Mouse (Mus musculus): ENCODE data around the gene Nostrin.

The Nostrin gene

GRCm38 (mm10) chr2:69129425-69130210, 6.0 kb upstream of the Nostrin start:
- DNase-seq = no peak

- no peak for DNase-seq
These were observed 3.6 kb upstream of the Nostrin start for GRCm38 (mm10) chr2:69132046-69132445.

DNA sequence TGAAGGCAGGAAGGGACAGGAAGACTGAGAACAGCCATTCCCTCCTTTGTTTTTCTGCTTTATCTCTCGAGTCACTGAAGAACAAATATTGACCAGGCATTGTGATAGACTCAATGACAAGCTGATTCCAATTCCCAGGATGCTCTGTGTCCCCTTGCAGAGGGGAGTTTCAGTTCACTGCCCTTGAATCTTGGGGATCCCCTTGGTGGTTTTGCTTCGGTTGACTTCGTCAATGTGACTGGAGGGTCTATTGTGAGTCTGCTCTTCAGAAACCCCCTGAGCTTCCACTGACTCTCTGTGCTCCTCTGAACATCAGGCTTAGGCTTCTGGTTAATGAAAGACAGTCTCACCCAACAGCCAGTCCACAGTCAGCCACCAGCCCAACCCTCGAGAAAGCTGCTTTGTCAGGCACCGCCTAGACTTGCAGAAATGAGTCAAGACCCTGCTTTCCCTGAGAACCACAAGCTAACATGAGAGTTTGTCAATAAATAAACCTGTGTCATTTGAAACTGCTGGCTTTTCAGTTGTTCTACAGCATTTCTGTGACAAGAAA, 3.0 kb upstream of the Nostrin start:
- DNase-seq = no peak

- DNase-seq = no peak
These were observed 1.4 kb upstream of the Nostrin start for GRCm38 (mm10) chr2:69134186-69134585.

- DNase-seq = no peak
These were observed 663 bp upstream of the Nostrin start for GRCm38 (mm10) chr2:69134937-69135336.

DNA sequence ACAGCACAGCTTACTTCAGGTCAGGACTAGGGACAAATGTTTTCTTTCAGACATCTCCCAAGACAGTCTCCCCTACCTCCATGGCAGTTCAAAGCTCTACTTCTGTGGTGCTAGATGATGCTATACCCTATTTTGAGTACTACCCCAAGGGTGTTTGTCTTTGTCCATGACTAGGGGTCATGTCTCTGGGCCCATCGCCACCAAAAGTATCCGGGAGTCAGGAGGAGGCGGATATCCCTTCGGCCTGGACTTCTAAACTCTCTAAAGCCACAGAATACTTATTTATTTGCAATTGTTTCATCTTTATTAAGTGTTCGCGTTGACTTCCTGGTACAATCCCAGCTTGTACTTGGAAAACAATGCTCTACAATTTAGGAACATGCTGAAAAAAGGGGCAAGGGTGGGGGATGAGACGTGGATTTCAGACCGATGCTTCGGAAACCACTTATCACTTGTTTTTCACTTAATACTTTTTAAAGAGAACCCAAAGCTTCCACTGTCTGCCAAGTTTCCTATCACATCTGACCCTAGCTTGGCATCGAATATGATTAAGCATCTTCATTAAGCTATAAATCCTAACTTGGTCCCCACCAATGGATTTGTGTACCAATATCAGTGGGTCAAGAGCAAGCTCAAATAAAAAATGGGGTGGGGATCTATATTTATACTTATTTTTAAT, 1.9 kb downstream of the Nostrin start:
- no peak for DNase-seq

DNA sequence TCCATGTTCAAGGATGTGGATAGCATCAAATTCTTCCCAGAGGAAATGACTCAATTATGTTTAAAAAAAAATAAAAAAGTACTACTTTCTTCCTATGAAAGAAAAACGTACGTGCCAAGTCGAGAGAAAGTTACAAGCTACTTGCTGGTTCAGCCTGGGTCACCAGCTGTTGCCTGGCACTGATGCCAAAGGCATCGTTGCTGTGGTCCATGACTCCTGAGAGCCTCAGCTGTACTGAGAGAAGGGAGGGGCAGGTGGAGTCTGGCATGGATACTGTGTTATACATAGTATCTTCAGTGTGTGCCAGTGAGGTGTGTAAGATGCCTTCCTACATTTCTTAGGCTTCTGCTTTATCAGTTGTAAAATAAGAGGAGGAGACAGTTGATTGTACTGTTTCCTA, 3.2 kb downstream of the Nostrin start:
- DNase-seq = peak; percentile 35 to 50

DNA sequence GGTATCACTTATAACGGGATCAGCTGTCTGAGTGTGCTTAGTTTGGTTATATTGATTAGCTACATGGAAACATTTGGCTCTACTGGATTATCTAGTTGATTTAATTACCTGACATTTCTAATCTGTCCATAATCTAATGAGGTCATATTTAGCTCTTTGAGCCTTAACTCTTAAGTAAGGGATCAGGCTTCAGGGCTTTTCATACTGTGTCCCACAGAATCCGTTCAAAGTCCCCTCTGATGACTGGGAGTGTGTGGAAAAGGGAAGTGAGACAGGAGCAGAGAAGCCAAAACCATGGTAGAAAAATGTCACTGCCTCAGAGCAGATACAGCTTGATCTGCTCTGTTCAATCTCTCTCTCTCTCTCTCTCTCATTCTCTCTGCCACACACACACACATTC, 4.6 kb downstream of the Nostrin start:
- DNase-seq = no peak

DNA sequence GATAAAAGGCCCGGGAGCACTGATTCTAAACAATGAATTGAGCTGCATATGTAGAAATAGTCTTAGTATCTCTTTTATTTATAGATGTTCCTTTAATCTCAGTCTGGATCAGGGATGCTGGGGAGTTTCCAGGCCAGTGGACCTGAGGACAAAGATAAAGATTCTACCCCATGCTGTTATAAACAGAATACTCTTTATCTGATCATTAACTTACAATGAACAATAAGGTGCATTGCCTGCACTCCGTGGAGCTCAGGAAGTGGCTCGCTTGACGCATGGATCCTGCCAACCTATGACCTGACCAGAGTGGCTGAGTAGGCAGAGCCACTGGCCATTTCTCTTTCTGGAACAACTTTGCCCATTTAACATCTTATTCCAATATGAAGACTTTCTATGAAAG, 5.2 kb downstream of the Nostrin start:
- DNase-seq = no peak

- DNase-seq = no peak
These were observed 13.1 kb downstream of the Nostrin start for GRCm38 (mm10) chr2:69148691-69149090.

- no peak for DNase-seq
These were observed 13.6 kb downstream of the Nostrin start for GRCm38 (mm10) chr2:69149154-69149553.

- DNase-seq = no peak
These were observed 15.2 kb downstream of the Nostrin start for GRCm38 (mm10) chr2:69150841-69151240.

- no peak for DNase-seq
These were observed 20.3 kb downstream of the Nostrin start for GRCm38 (mm10) chr2:69155861-69156260.

GRCm38 (mm10) chr2:69156283-69156682, 20.7 kb downstream of the Nostrin start:
- no peak for DNase-seq

- DNase-seq = no peak
These were observed 23.3 kb downstream of the Nostrin start for GRCm38 (mm10) chr2:69158907-69159306.

- DNase-seq = no peak
These were observed 34.9 kb downstream of the Nostrin start for GRCm38 (mm10) chr2:69170395-69171077.

GRCm38 (mm10) chr2:69175296-69175695, 39.7 kb downstream of the Nostrin start:
- DNase-seq = no peak

- DNase-seq = no peak
These were observed 44.1 kb downstream of the Nostrin start for GRCm38 (mm10) chr2:69179721-69180120.

DNA sequence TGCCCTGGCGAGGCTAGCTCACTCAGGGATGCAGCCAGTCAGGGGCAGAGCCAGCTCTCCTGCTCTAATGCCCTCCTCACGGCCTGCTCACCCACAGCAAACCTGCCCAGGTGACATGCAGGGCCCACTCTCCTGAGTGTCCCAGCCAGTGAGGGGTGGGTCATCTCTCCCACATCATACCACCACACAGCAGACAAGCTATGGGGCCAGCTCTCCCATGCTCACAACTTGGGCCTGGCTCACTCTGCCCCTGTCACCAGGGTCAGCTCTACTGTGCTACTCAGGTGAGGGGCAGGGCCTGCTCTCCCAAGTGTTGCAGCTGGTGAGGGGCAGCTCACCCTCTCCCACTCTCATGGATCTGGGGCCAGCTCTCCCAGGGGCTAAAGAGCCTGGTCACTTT, 52.4 kb downstream of the Nostrin start:
- DNase-seq = no peak

DNA sequence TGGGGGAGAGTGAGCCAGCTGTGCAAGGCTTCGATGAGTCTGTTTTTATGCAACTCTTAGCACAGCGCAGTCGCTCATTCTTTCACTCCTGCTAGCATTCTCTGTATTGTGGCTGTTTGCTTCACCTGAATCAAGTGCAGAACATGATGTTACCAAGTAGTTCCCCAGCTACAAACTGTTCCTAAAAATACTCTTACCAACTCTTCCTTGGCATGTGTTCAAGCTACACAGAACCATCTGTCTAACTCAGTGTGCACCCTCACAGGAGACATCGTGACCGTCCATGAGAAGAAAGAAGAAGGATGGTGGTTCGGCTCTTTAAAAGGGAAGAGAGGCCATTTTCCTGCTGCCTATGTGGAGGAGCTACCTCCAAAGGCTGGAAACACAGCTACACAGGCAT, 53.1 kb downstream of the Nostrin start:
- DNase-seq = peak; percentile 5 to 12

DNA sequence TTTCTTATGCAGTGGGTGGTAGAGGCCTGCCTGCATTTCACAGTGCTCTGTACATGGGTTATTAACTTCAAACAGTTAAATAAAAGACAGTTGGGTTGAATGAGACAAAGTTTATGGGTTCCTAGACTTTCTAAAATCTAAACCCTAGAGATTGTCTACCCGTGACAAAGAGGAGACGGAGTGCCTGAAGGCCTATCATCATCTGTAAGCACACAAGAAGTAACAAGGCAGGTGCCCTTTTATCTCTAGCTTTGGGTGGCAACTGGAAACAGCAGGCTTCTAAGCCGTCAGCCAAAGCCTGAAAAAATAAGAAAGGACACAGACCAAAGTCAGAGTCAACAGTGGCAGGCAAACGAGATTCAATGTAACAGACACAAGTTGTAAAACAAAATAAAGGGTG, 53.6 kb downstream of the Nostrin start:
- no peak for DNase-seq

DNA sequence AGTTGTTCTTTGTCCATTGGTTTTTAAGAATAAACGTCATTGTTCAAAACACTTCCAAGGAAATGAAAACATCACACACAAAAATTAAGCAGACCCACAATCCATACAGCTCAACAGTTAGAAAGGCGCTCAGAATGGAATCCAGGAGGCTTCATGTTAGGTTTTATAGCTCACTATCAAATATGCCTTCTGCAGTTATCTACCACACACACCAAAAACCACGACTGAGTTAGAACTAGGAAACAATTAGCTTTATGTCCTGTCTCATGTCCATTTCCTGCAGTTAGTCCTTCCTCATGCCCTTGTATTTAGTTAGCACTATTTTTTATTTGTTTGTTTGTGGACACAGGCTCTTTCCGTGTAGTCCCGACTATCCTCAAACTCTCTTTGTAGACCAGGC, 55.5 kb downstream of the Nostrin start:
- no peak for DNase-seq

DNA sequence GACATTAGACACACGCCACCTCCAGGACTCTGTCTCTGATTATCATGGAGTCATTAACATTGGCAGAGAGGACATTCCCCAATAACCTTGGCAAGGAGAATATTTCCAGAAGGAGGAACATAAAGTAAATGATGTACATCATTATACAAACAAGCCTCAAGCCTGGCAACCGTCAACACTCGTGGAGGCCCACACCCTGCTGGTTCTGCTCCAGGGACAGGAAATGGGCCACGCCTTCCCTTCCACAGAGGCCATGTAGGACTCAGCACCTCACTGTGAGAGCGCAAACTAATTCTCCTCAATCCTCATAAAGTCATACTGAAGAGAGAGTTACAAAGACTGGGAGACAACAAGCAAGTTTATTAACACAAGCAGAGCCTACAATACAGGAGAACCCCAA, 58.0 kb downstream of the Nostrin start:
- DNase-seq = no peak

DNA sequence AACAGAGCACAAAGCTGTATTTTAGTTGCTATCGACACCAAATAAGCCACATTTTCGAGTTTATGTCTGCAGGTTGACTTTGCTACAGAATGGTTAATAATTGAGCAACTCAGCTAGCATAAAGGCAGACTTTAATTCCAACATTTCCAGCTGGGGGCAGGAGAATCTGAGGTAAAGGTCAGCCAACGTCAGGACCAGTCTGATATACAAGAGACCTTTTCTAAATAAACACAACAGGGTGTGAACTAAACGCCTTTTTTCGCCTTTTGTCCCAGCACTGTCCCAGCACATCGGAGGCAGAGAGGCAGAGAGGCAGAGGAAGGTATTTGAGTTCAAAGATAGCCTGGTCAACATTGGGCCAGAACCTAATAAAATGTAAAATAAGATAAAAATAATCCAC, 69.6 kb downstream of the Nostrin start:
- DNase-seq = no peak

All from cerebellum, postnatal 10 days (tissue).